In the genomic region with DNA sequence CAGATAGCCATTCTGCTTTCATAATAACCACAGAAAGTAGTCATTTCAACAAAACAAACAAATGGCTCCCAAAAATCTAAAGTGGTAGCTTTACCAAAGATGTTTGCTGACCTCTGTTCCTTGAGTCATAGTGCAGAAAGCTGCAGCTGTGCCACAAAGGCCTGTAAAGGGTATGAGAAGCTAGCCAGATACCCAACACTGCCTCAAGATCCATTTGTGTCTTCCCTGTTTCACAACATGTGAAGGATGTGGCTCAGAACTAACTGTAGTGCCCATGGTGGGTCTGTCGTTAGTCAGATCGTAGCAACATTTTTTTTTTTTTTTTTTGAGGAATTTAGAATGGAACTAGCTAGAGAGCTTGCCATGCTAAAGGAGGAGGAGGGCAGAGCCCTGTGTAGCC, we compare ENCODE assay signal across 29 mouse cellular contexts. TPM values are rescaled to one million over a fixed set of nuclear protein-coding genes. Genes with fewer than 3 reads are reported as not detected.
DNase-seq lines count a peak whose midpoint lies in the region; ATAC-seq and TF ChIP-seq lines count a peak whose summit lies in the region.
"Had no signal": no experiment of that assay in that cellular context is flagged by ENCODE, and none has a peak within 500 bp of the region (broad histone marks: within the 10 kb centered on the region; RNA-seq: fewer than 3 reads in every experiment).

No protein-coding gene starts in this region.

- peaks cover 34% of the 10 kb centered on the region for H3K36me3 ChIP-seq in heart, embryonic 10.5 days
- peaks cover 36% of the 10 kb centered on the region for H3K36me3 ChIP-seq in heart, embryonic 12.5 days

- H3K27me3 ChIP-seq in heart, embryonic 10.5 days (ENCODE audit: insufficient read depth, poor library complexity, severe bottlenecking): no peaks in the 10 kb centered on the region
- H3K27me3 ChIP-seq in heart, embryonic 12.5 days (replicated peaks): no peaks in the 10 kb centered on the region
- H3K27me3 ChIP-seq: CH12.LX; embryonic facial prominence, embryonic 13.5 days; embryonic facial prominence, embryonic 15.5 days; forebrain, embryonic 12.5 days; Patski had no signal

- H3K4me1 ChIP-seq in heart, embryonic 10.5 days: peaks cover 8% of the 10 kb centered on the region
- peaks cover 9% of the 10 kb centered on the region for H3K4me1 ChIP-seq in heart, embryonic 12.5 days (replicated peaks)
- no peaks in the 10 kb centered on the region for H3K4me1 ChIP-seq in lung, adult 2 months (ENCODE audit: control insufficient read depth, insufficient read depth, low read length)
- H3K4me1 ChIP-seq: embryonic facial prominence, embryonic 13.5 days; embryonic facial prominence, embryonic 15.5 days; forebrain, embryonic 12.5 days had no signal

- H3K9ac ChIP-seq in heart, embryonic 12.5 days: no peak overlapping the region
- H3K9ac ChIP-seq: embryonic facial prominence, embryonic 13.5 days; embryonic facial prominence, embryonic 15.5 days; forebrain, embryonic 12.5 days had no signal

- WGBS in heart, embryonic 10.5 days: 81% methylated on average over 2 of the region's 2 CpGs
- WGBS in heart, embryonic 12.5 days: 81% methylated on average over 2 of the region's 2 CpGs
- 80% methylated on average over 2 of the region's 2 CpGs for WGBS in lung, adult 2 months

- TF ChIP-seq CTCF in lung, adult 2 months (IDR thresholded peaks at IDR 0.05; ENCODE audit: insufficient read depth, low read length): no peak

- peak; percentile 16 for DNase-seq in heart, embryonic 10.5 days (ENCODE audit: low spot score)
- peak; percentile 74 for DNase-seq in 416B (ENCODE audit: low read depth)
- peak; percentile 3 for DNase-seq in adipocyte (ENCODE audit: low spot score)
- no peak for DNase-seq in thymus, postnatal 36 days
- no peak for DNase-seq in lung, adult 2 months
- DNase-seq in layer of hippocampus, adult 11-12 months (ENCODE audit: low spot score): no peak
- DNase-seq: adrenal gland, adult 2 months; adrenal gland, postnatal 10 days; adrenal gland, postnatal 25 days; cerebellum, adult 11 months; cerebellum, adult 18-20 months; cerebellum, adult 8-10 months; cerebellum, adult 9-11 months; cerebellum, postnatal 14 days; cerebellum, postnatal 36 days; embryo, embryonic 11 days had no signal

- TF ChIP-seq POLR2A in lung, adult 2 months (IDR thresholded peaks at IDR 0.05; ENCODE audit: borderline replicate concordance, extremely low read depth, low read depth, low read length): no peak

- no peak overlapping the region for H3K4me2 ChIP-seq in heart, embryonic 12.5 days
- H3K4me2 ChIP-seq: embryonic facial prominence, embryonic 13.5 days; embryonic facial prominence, embryonic 15.5 days; forebrain, embryonic 12.5 days had no signal

- ATAC-seq in heart, embryonic 12.5 days (ENCODE audit: insufficient number of reproducible peaks, low FRiP score): no peak
- ATAC-seq: activated CD4-positive, CD25-positive, alpha-beta regulatory T cell, adult 4 months; CD4-positive, CD25-positive, alpha-beta regulatory T cell, adult 4 months; forebrain, embryonic 14.5 days; forebrain, embryonic 16.5 days; Patski had no signal

- H3K27ac ChIP-seq in heart, embryonic 10.5 days: no peak overlapping the region
- H3K27ac ChIP-seq in heart, embryonic 12.5 days (ENCODE audit: poor library complexity, severe bottlenecking): no peak overlapping the region
- H3K27ac ChIP-seq: embryonic facial prominence, embryonic 13.5 days; embryonic facial prominence, embryonic 15.5 days; forebrain, embryonic 10.5 days; forebrain, embryonic 12.5 days had no signal

- no peaks in the 10 kb centered on the region for H3K9me3 ChIP-seq in heart, embryonic 10.5 days
- H3K9me3 ChIP-seq in heart, embryonic 12.5 days (replicated peaks): no peaks in the 10 kb centered on the region
- H3K9me3 ChIP-seq: embryonic facial prominence, embryonic 13.5 days; embryonic facial prominence, embryonic 15.5 days; forebrain, embryonic 10.5 days; forebrain, embryonic 12.5 days; G1E had no signal

- no peak overlapping the region for H3K4me3 ChIP-seq in heart, embryonic 10.5 days
- no peak overlapping the region for H3K4me3 ChIP-seq in heart, embryonic 12.5 days
- H3K4me3 ChIP-seq in lung, adult 2 months (replicated peaks; ENCODE audit: extremely low read depth, low read depth, low read length): no peak overlapping the region
- H3K4me3 ChIP-seq: embryonic facial prominence, embryonic 13.5 days; embryonic facial prominence, embryonic 15.5 days; erythroblast, embryonic 14.5 days; forebrain, embryonic 10.5 days; forebrain, embryonic 12.5 days had no signal

RNA-seq across cellular contexts. Expression of a gene that starts 46.4 kb away (rescaled TPM):
- 65.2 and 69.7 TPM in 2 replicates for polyA plus RNA-seq in heart, embryonic 10.5 days (2016; fragmentation: Nextera tagmentation; extraction: Ambion mirVana)
- 53.8 and 59.1 TPM in 2 replicates for polyA plus RNA-seq in heart, embryonic 12.5 days (2016; fragmentation: Nextera tagmentation; extraction: Ambion mirVana)
- polyA plus RNA-seq in lung, adult 2 months (2012; rRNA removed): 13.1 and 23.7 TPM in 2 replicates

Comparison
In these comparisons a context has a peak if more than half of its experiments do, and no peak if none do; other contexts are left out.
1. DNase-seq: peak in heart, embryonic 10.5 days (single experiment), 416B (single experiment) and adipocyte (single experiment); none in thymus, postnatal 36 days (0 of 2), lung, adult 2 months (single experiment) and layer of hippocampus, adult 11-12 months (single experiment).